ENCODE assay signal across 9 mouse cellular contexts in genomic region chr17:63803599-63803998, GRCm38 (mm10). TPM values are rescaled to one million over a fixed set of nuclear protein-coding genes. Genes with fewer than 3 reads are reported as not detected.
DNase-seq lines count a peak whose midpoint lies in the region; ATAC-seq lines count a peak whose summit lies in the region.
"Had no signal": no experiment of that assay in that cellular context is flagged by ENCODE, and none has a peak within 500 bp of the region (broad histone marks: within the 10 kb centered on the region; RNA-seq: fewer than 3 reads in every experiment).

No protein-coding gene starts in this region.

- no peak for ATAC-seq in hindbrain, embryonic 14.5 days (ENCODE audit: low FRiP score)
- no peak for ATAC-seq in hindbrain, embryonic 16.5 days
- no peak for ATAC-seq in embryonic facial prominence, embryonic 11.5 days (replicated peaks; ENCODE audit: insufficient number of reproducible peaks, low FRiP score, low TSS enrichment, low read depth)
- ATAC-seq in limb, embryonic 11.5 days (ENCODE audit: insufficient number of reproducible peaks, low FRiP score, low TSS enrichment, low read depth), result no peak

- H3K9me3 ChIP-seq in hindbrain, embryonic 14.5 days (ENCODE audit: control insufficient read depth, low read length), result no peaks in the 10 kb centered on the region
- no peaks in the 10 kb centered on the region for H3K9me3 ChIP-seq in hindbrain, embryonic 16.5 days (ENCODE audit: control insufficient read depth, low read length)
- no peaks in the 10 kb centered on the region for H3K9me3 ChIP-seq in embryonic facial prominence, embryonic 11.5 days (replicated peaks; ENCODE audit: control insufficient read depth, low read length)
- H3K9me3 ChIP-seq in limb, embryonic 11.5 days (ENCODE audit: control insufficient read depth, low read length), result no peaks in the 10 kb centered on the region
- H3K9me3 ChIP-seq: neural tube, embryonic 12.5 days had no signal

- 32% methylated on average over 11 of the region's 11 CpGs for WGBS in hindbrain, embryonic 14.5 days
- WGBS in hindbrain, embryonic 16.5 days, result 29% methylated on average over 11 of the region's 11 CpGs
- 34% methylated on average over 11 of the region's 11 CpGs for WGBS in embryonic facial prominence, embryonic 11.5 days
- 23% methylated on average over 11 of the region's 11 CpGs for WGBS in limb, embryonic 11.5 days

- peak; percentile 82 for DNase-seq in hindbrain, embryonic 14.5 days (ENCODE audit: low spot score)
- DNase-seq in adrenal gland, postnatal 25 days, result peak; percentile 77
- DNase-seq in embryonic facial prominence, embryonic 11.5 days (ENCODE audit: low spot score), result peak; percentile 85
- DNase-seq in induced T-regulatory cell, adult 2 months (ENCODE audit: low read depth), result peak; percentile 36
- DNase-seq in limb, embryonic 11.5 days (ENCODE audit: low spot score), result peak; percentile 87
- DNase-seq in retina, embryonic 14.5 days (ENCODE audit: low spot score), result peak; percentile 83
- DNase-seq in urinary bladder, adult 18-20 months (ENCODE audit: low spot score in 2 of 2), result peak; percentile 39 to 66

- H3K4me3 ChIP-seq in hindbrain, embryonic 14.5 days (replicated peaks; ENCODE audit: low read length), result no peak overlapping the region
- H3K4me3 ChIP-seq in hindbrain, embryonic 16.5 days (ENCODE audit: low read length), result no peak overlapping the region
- no peak overlapping the region for H3K4me3 ChIP-seq in embryonic facial prominence, embryonic 11.5 days (ENCODE audit: low read depth, low read length)
- H3K4me3 ChIP-seq in limb, embryonic 11.5 days (ENCODE audit: low read depth, low read length), result no peak overlapping the region
- H3K4me3 ChIP-seq: neural tube, embryonic 12.5 days had no signal

- peaks cover under 1% of the 10 kb centered on the region; the same call in 1 of the 2 replicates for H3K4me1 ChIP-seq in hindbrain, embryonic 14.5 days (replicated peaks; ENCODE audit: control insufficient read depth, insufficient read depth, low read length)
- peaks cover 2% of the 10 kb centered on the region; the same call in 1 of the 2 replicates for H3K4me1 ChIP-seq in hindbrain, embryonic 16.5 days (ENCODE audit: control insufficient read depth, insufficient read depth, low read depth, low read length)
- no peaks in the 10 kb centered on the region for H3K4me1 ChIP-seq in embryonic facial prominence, embryonic 11.5 days (ENCODE audit: control insufficient read depth, insufficient read depth, low read length)
- no peaks in the 10 kb centered on the region for H3K4me1 ChIP-seq in limb, embryonic 11.5 days (ENCODE audit: control insufficient read depth, insufficient read depth, low read length)
- H3K4me1 ChIP-seq: neural tube, embryonic 12.5 days had no signal

- no peak overlapping the region for H3K9ac ChIP-seq in hindbrain, embryonic 14.5 days
- no peak overlapping the region for H3K9ac ChIP-seq in hindbrain, embryonic 16.5 days (ENCODE audit: low read depth, low read length)
- H3K9ac ChIP-seq in embryonic facial prominence, embryonic 11.5 days (replicated peaks; ENCODE audit: low read length), result no peak overlapping the region
- H3K9ac ChIP-seq in limb, embryonic 11.5 days (ENCODE audit: low read length), result no peak overlapping the region
- H3K9ac ChIP-seq: neural tube, embryonic 12.5 days had no signal

- no peaks in the 10 kb centered on the region for H3K36me3 ChIP-seq in hindbrain, embryonic 14.5 days (replicated peaks; ENCODE audit: control insufficient read depth, insufficient read depth)
- H3K36me3 ChIP-seq in hindbrain, embryonic 16.5 days (ENCODE audit: control insufficient read depth, insufficient read depth, low read length), result no peaks in the 10 kb centered on the region
- H3K36me3 ChIP-seq in embryonic facial prominence, embryonic 11.5 days (replicated peaks; ENCODE audit: control insufficient read depth, insufficient read depth, low read depth, low read length), result no peaks in the 10 kb centered on the region
- no peaks in the 10 kb centered on the region for H3K36me3 ChIP-seq in limb, embryonic 11.5 days (ENCODE audit: control insufficient read depth, insufficient read depth, low read length)
- H3K36me3 ChIP-seq: neural tube, embryonic 12.5 days had no signal

- no peak overlapping the region for H3K27ac ChIP-seq in hindbrain, embryonic 14.5 days
- H3K27ac ChIP-seq in hindbrain, embryonic 16.5 days (ENCODE audit: low read depth, low read length), result no peak overlapping the region
- H3K27ac ChIP-seq in embryonic facial prominence, embryonic 11.5 days (replicated peaks; ENCODE audit: low read depth, low read length), result no peak overlapping the region
- no peak overlapping the region for H3K27ac ChIP-seq in limb, embryonic 11.5 days (replicated peaks; ENCODE audit: low read depth, low read length)
- H3K27ac ChIP-seq: neural tube, embryonic 12.5 days had no signal

- H3K4me2 ChIP-seq in hindbrain, embryonic 14.5 days (replicated peaks), result no peak overlapping the region
- H3K4me2 ChIP-seq in hindbrain, embryonic 16.5 days (ENCODE audit: low read length), result no peak overlapping the region
- H3K4me2 ChIP-seq in embryonic facial prominence, embryonic 11.5 days (ENCODE audit: low read depth, low read length), result no peak overlapping the region
- H3K4me2 ChIP-seq in limb, embryonic 11.5 days (ENCODE audit: low read depth, severe bottlenecking), result no peak overlapping the region
- H3K4me2 ChIP-seq: neural tube, embryonic 12.5 days had no signal

- H3K27me3 ChIP-seq in hindbrain, embryonic 14.5 days (ENCODE audit: control insufficient read depth, insufficient read depth, low read length), result no peaks in the 10 kb centered on the region
- no peaks in the 10 kb centered on the region for H3K27me3 ChIP-seq in hindbrain, embryonic 16.5 days (replicated peaks; ENCODE audit: control insufficient read depth, insufficient read depth, low read length)
- H3K27me3 ChIP-seq in embryonic facial prominence, embryonic 11.5 days (ENCODE audit: control insufficient read depth, insufficient read depth, low read length), result no peaks in the 10 kb centered on the region
- no peaks in the 10 kb centered on the region for H3K27me3 ChIP-seq in limb, embryonic 11.5 days (ENCODE audit: control insufficient read depth, insufficient read depth, low read length)
- H3K27me3 ChIP-seq: neural tube, embryonic 12.5 days had no signal

RNA-seq across cellular contexts. Expression of gene Fer, which starts 59.3 kb away (rescaled TPM):
- 35.8 and 36.8 TPM in 2 replicates for polyA plus RNA-seq in hindbrain, embryonic 14.5 days (2014; fragmentation: Nextera tagmentation; extraction: Ambion mirVana)
- 33.4 and 35.9 TPM in 2 replicates for polyA plus RNA-seq in hindbrain, embryonic 16.5 days (2015; fragmentation: Nextera tagmentation; extraction: Ambion mirVana)
- total RNA-seq in adrenal gland, postnatal 25 days (2021), result 21.5 and 23.3 TPM in 2 replicates
- 34.6 and 34.7 TPM in 2 replicates for polyA plus RNA-seq in embryonic facial prominence, embryonic 11.5 days (2014; fragmentation: Nextera tagmentation; extraction: Ambion mirVana)
- polyA plus RNA-seq in limb, embryonic 11.5 days (2014; fragmentation: Nextera tagmentation; extraction: Ambion mirVana), result 26.8 and 28.8 TPM in 2 replicates

RNA-seq across cellular contexts. Expression of gene A930002H24Rik, which starts 60.0 kb away (rescaled TPM):
- polyA plus RNA-seq in hindbrain, embryonic 14.5 days (2014; fragmentation: Nextera tagmentation; extraction: Ambion mirVana), result 1.9 and 3.0 TPM in 2 replicates
- polyA plus RNA-seq in hindbrain, embryonic 16.5 days (2015; fragmentation: Nextera tagmentation; extraction: Ambion mirVana), result 2.8 and 3.3 TPM in 2 replicates
- 1.5 and 2.2 TPM in 2 replicates for total RNA-seq in adrenal gland, postnatal 25 days (2021)
- polyA plus RNA-seq in embryonic facial prominence, embryonic 11.5 days (2014; fragmentation: Nextera tagmentation; extraction: Ambion mirVana), result 2.9 and 4.1 TPM in 2 replicates
- polyA plus RNA-seq in limb, embryonic 11.5 days (2014; fragmentation: Nextera tagmentation; extraction: Ambion mirVana), result 1.2 and 1.8 TPM in 2 replicates

Comparison
In these comparisons a context has a peak if more than half of its experiments do, and no peak if none do; other contexts are left out.
1. DNase-seq: peak in every context shown above with its lines; median percentile 87 in limb, embryonic 11.5 days; 85 in embryonic facial prominence, embryonic 11.5 days; 83 in retina, embryonic 14.5 days; 82 in hindbrain, embryonic 14.5 days; 77 in adrenal gland, postnatal 25 days; 52 in urinary bladder, adult 18-20 months; 36 in induced T-regulatory cell, adult 2 months.